Mouse (Mus musculus): ENCODE measurements around the gene 4930519P11Rik. TPM values are rescaled to one million over a fixed set of nuclear protein-coding genes. Genes with fewer than 3 reads are reported as not detected.
A peak's percentile ranks its signal among the peaks of the same experiment; 100 is the strongest.

The 4930519P11Rik gene
- polyA plus RNA-seq (2015; fragmentation: Nextera tagmentation; extraction: Ambion mirVana): 0.19 and 0.20 TPM in 2 replicates

DNA sequence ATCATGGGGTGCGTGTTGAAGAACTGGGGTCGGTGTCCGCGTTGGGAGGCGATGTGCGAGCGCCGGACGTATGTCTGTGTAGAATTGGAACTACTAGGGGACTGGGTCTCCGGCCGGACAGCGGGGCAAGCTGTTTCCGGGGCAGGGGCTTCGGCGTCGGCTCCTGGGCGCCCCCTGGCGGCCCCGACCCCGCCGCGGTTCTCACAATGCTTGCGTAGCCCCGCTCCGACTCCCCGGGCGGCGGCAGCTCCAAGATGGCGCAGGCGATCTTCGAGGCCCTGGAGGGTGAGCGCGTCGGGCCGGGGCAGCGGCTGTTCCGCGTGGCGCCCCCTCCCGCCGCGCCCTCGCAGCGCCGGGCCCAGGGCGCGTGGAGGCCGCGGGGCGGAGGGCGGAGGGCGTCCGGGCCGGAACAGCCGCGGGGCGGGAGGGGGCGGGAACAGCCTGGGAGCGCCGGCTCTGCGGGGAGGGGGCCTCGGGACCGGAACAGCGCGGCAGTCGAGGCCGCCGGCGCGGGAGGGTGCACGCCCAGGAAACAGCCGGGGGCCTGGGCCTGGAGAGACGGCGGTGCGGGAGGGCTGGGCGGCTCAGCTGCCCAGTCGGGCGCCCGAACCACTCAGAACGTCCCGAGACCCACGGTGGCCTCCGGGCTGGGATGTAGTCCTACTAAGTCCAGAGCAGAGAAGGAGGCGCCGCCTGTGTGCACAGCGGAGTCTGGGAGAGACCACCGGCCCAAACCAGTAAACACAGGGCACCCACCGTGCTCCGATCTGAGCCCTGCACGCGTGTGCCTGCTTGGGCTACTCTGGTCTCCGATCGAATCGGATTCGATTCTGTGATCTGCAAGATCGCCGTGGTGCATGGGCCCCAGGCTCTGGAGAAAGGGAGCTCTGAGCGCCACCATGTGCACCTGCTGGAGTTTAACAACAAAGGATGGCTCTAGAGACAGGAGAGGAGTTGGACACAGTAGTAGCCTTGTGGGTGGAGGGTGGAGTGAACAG, at the start of gene 4930519P11Rik, which contains the start of gene Zfp341:
Gene 4930519P11Rik (minus strand): TSS at position 320 of the 998 bp plus-strand sequence.
Gene Zfp341 (plus strand): TSS at position 180 of the 998 bp plus-strand sequence.
- H3K9ac ChIP-seq (ENCODE audit: low read depth, low read length): peak within 1 kb of the TSS; percentile 75
- H3K9me3 ChIP-seq (replicated peaks; ENCODE audit: control insufficient read depth, low read length): no peaks in the 10 kb centered on the region
- H3K36me3 ChIP-seq (ENCODE audit: control insufficient read depth, insufficient read depth): no peaks in the 10 kb centered on the region
- H3K27me3 ChIP-seq (ENCODE audit: control insufficient read depth, insufficient read depth, low read depth, low read length): no peaks in the 10 kb centered on the region
- peak; percentile 89 for ATAC-seq (ENCODE audit: low read depth)
- H3K4me1 ChIP-seq (ENCODE audit: control insufficient read depth, low read depth, low read length): peaks cover 46% of the 10 kb centered on the region
- peak within 1 kb of the TSS; percentile 71 for H3K4me3 ChIP-seq (ENCODE audit: low read depth, low read length)
- peak within 1 kb of the TSS; percentile 92 for H3K27ac ChIP-seq (ENCODE audit: low read length)
- H3K4me2 ChIP-seq (ENCODE audit: low read depth, low read length): peak within 1 kb of the TSS; percentile 94
- WGBS (ENCODE audit: insufficient replicate concordance): under 1% methylated on average over 83 of the region's 98 CpGs

DNA sequence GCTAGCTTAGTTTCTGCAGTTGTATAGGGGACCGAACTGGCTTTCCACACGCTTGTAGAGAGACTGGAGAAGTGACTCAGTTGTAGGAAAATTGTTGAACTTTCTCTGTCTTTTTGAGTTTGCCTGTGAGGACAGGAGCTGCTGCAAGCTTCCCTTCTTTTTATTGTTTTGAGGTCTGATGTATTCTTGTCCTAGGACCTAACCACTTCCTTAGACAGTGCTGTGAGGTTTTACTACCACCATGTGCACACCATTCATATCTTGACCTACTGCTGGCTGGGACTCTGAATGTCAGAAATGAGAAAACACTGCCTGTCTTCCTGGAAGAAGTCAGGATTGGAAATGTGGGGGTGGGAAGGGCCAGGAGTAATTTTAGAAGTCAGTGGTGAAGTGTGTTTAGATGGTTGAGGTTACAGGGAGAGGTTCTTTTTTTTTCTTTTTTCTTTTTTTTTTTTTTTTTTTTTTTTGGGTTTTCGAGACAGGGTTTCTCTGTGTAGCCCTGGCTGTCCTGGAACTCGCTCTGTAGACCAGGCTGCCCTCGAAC, 46.4 kb upstream of the 4930519P11Rik start:
- Histone ChIP-seq H3K36me3 (ENCODE audit: control insufficient read depth, insufficient read depth) (peaks cover 7% of the 10 kb centered on the region), H3K27ac (ENCODE audit: low read length) (peak overlapping the region; percentile 29; the same call in 1 of the 2 replicates), H3K9me3 (replicated peaks; ENCODE audit: control insufficient read depth, low read length) (no peaks in the 10 kb centered on the region), H3K4me3 (ENCODE audit: low read depth, low read length) (no peak overlapping the region), H3K4me1 (ENCODE audit: control insufficient read depth, low read depth, low read length) (peaks cover 24% of the 10 kb centered on the region), H3K4me2 (ENCODE audit: low read depth, low read length) (peak overlapping the region; percentile 82; the same call in 1 of the 2 replicates), H3K27me3 (ENCODE audit: control insufficient read depth, insufficient read depth, low read depth, low read length) (no peaks in the 10 kb centered on the region), H3K9ac (ENCODE audit: low read depth, low read length) (peak overlapping the region; percentile 8; the same call in 1 of the 2 replicates)
- 62% methylated on average over 5 of the region's 5 CpGs for WGBS (ENCODE audit: insufficient replicate concordance)
- ATAC-seq (ENCODE audit: low read depth): no peak

- no peak for ATAC-seq (ENCODE audit: low read depth)
- Histone ChIP-seq H3K36me3 (ENCODE audit: control insufficient read depth, insufficient read depth) (peaks cover 5% of the 10 kb centered on the region), H3K4me3 (ENCODE audit: low read depth, low read length) (peak overlapping the region; percentile 92), H3K27me3 (ENCODE audit: control insufficient read depth, insufficient read depth, low read depth, low read length) (no peaks in the 10 kb centered on the region), H3K4me2 (ENCODE audit: low read depth, low read length) (peak overlapping the region; percentile 82), H3K9ac (ENCODE audit: low read depth, low read length) (peak overlapping the region; percentile 8; the same call in 1 of the 2 replicates), H3K27ac (ENCODE audit: low read length) (peak overlapping the region; percentile 29; the same call in 1 of the 2 replicates), H3K4me1 (ENCODE audit: control insufficient read depth, low read depth, low read length) (peaks cover 24% of the 10 kb centered on the region), H3K9me3 (replicated peaks; ENCODE audit: control insufficient read depth, low read length) (no peaks in the 10 kb centered on the region)
- 64% methylated on average over 4 of the region's 4 CpGs for WGBS (ENCODE audit: insufficient replicate concordance)
Observed at GRCm38 (mm10) chr2:154659070-154659469, 45.8 kb upstream of the 4930519P11Rik start.

DNA sequence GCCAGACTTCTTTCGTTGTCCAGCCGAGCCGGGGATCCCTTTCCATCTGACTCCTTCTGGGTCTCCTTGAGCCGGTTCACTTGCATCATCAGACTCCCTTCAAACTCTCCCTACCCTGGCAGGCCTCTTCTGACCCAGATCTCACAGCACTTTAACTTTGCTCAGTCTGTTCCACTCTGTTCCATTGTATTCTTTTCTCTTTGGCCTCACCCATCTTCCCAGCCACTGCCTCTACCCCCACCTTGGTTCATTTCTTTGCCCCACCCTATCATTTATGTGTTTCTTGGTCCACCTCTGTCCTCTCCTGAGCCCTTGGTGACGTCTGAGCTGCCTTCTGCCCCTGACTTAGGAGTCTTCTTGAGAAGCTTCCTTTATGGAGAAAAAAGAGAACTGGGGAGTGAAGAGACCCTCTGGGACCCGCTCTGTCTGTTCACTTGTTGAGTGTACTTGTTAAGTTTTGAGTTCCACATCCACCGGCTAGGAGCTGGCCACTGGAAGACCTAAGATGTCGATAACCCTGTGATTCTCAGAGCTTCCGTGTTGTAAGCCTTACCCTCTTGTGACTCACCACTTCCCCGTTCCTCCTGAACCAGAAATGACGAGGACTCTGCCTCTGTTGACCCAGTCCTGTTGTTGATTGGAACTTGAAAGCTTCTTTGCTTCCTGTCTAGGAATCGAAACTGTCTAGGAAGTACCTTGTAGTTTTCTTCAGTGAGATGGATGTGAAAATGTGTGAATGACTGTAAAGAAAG, 44.4 kb upstream of the 4930519P11Rik start:
- Histone ChIP-seq H3K4me1 (ENCODE audit: control insufficient read depth, low read depth, low read length) (peaks cover 24% of the 10 kb centered on the region), H3K4me3 (ENCODE audit: low read depth, low read length) (peak overlapping the region; percentile 92), H3K27me3 (ENCODE audit: control insufficient read depth, insufficient read depth, low read depth, low read length) (no peaks in the 10 kb centered on the region), H3K36me3 (ENCODE audit: control insufficient read depth, insufficient read depth) (peaks cover 5% of the 10 kb centered on the region), H3K9ac (ENCODE audit: low read depth, low read length) (peak overlapping the region; percentile 95), H3K9me3 (replicated peaks; ENCODE audit: control insufficient read depth, low read length) (no peaks in the 10 kb centered on the region), H3K27ac (ENCODE audit: low read length) (peak overlapping the region; percentile 92), H3K4me2 (ENCODE audit: low read depth, low read length) (peak overlapping the region; percentile 82)
- ATAC-seq (ENCODE audit: low read depth): no peak
- under 1% methylated on average over 12 of the region's 12 CpGs for WGBS (ENCODE audit: insufficient replicate concordance)

DNA sequence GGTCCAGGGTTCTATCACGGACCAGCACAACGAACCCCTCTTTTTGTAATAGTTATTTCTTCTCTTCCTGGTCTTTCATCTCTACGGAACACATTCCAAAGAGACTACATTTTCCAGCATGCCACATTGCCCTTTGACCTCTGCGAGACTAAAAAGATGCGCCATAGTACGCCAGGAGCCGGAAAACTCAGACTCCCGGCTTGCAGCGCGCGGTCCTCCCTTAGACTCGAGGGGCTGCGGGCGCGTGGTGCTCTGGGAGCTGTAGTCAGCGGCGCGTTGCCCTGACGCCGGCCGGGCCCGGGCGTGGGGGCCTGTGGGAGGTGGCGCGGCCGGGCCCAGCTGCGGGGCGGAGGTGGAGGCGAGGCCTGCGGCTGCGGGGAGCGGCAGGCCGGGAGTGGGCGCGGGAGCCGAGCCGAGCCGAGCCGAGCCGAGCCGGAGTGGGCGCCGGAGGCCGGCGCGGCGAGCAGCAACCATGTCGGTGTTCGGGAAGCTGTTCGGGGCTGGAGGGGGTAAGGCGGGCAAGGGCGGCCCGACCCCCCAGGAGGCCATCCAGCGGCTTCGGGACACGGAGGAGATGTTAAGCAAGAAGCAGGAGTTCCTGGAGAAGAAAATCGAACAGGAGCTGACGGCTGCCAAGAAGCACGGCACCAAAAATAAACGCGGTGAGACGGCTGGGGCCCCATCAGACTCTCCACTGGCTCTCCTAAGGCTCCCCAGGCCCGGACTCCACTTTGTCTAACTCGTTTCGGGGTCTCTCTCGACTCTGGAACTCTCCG, 43.7 kb upstream of the 4930519P11Rik start:
- Histone ChIP-seq H3K9me3 (replicated peaks; ENCODE audit: control insufficient read depth, low read length) (no peaks in the 10 kb centered on the region), H3K27ac (ENCODE audit: low read length) (peak overlapping the region; percentile 92), H3K36me3 (ENCODE audit: control insufficient read depth, insufficient read depth) (peaks cover 5% of the 10 kb centered on the region), H3K9ac (ENCODE audit: low read depth, low read length) (peak overlapping the region; percentile 95), H3K4me2 (ENCODE audit: low read depth, low read length) (peak overlapping the region; percentile 82), H3K4me3 (ENCODE audit: low read depth, low read length) (peak overlapping the region; percentile 92), H3K27me3 (ENCODE audit: control insufficient read depth, insufficient read depth, low read depth, low read length) (no peaks in the 10 kb centered on the region), H3K4me1 (ENCODE audit: control insufficient read depth, low read depth, low read length) (peaks cover 24% of the 10 kb centered on the region)
- ATAC-seq (ENCODE audit: low read depth): peak; percentile 100
- WGBS (ENCODE audit: insufficient replicate concordance): under 1% methylated on average over 66 of the region's 67 CpGs

DNA sequence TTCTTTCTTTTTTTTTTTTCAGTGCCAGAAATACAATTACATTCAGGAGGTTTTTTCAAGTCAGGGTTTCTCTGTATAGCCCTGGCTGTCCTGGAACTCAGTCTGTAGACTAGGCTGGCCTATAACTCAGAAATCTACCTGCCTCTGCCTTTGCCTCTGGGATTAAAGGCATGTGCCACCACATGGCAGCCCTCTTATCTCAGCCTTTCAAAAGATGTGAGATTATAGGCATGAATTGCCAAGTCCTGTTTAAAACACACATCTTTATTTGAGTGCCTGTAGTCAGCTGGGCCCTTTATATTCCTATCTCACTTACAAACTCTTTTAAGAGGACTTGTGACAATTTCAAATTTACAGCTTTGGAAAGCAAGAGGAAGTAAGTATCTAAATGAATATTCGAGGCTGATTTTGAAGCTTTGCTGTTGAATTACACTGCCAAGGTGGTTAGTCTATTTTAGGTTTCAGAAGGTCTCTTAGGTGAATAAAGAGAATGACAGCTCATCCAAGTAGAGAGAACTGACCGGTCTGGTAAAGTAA, 42.7 kb upstream of the 4930519P11Rik start:
- 49% methylated on average over 2 of the region's 2 CpGs for WGBS (ENCODE audit: insufficient replicate concordance)
- Histone ChIP-seq H3K27me3 (ENCODE audit: control insufficient read depth, insufficient read depth, low read depth, low read length) (no peaks in the 10 kb centered on the region), H3K9me3 (replicated peaks; ENCODE audit: control insufficient read depth, low read length) (no peaks in the 10 kb centered on the region), H3K4me2 (ENCODE audit: low read depth, low read length) (peak overlapping the region; percentile 45), H3K4me3 (ENCODE audit: low read depth, low read length) (peak overlapping the region; percentile 92), H3K27ac (ENCODE audit: low read length) (peak overlapping the region; percentile 58; the same call in 1 of the 2 replicates), H3K4me1 (ENCODE audit: control insufficient read depth, low read depth, low read length) (peaks cover 24% of the 10 kb centered on the region), H3K36me3 (ENCODE audit: control insufficient read depth, insufficient read depth) (peaks cover 3% of the 10 kb centered on the region), H3K9ac (ENCODE audit: low read depth, low read length) (peak overlapping the region; percentile 1; the same call in 1 of the 2 replicates)
- no peak for ATAC-seq (ENCODE audit: low read depth)

DNA sequence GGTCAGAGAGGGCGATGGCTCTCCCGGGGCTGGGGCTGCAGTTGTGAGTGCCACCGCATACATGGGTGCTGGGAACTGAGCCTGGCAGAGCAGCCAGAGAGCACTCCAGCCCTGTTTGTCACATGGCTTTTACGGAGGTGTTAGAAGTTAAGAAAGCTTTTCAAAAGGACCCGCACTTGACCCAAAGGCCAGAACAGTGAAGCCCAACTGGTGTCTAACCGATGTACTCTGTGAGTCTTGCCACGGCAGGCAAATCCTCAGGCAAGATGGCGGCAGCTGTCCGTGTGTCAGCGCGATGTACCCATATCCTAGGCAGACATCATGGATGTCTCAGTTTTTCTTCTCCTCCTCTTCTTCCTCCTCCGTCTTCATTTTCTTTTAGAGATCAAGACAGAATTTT, 41.7 kb upstream of the 4930519P11Rik start:
- WGBS (ENCODE audit: insufficient replicate concordance): 92% methylated on average over 12 of the region's 12 CpGs
- Histone ChIP-seq H3K36me3 (ENCODE audit: control insufficient read depth, insufficient read depth) (no peaks in the 10 kb centered on the region), H3K9ac (ENCODE audit: low read depth, low read length) (no peak overlapping the region), H3K9me3 (replicated peaks; ENCODE audit: control insufficient read depth, low read length) (0 out of 2 replicates have a peak, but pooled peaks cover 5% of the 10 kb centered on the region), H3K4me2 (ENCODE audit: low read depth, low read length) (no peak overlapping the region), H3K4me3 (ENCODE audit: low read depth, low read length) (no peak overlapping the region), H3K4me1 (ENCODE audit: control insufficient read depth, low read depth, low read length) (peaks cover 24% of the 10 kb centered on the region), H3K27ac (ENCODE audit: low read length) (no peak overlapping the region), H3K27me3 (ENCODE audit: control insufficient read depth, insufficient read depth, low read depth, low read length) (no peaks in the 10 kb centered on the region)
- ATAC-seq (ENCODE audit: low read depth): no peak
